Mouse (Mus musculus) left cerebral cortex, adult 2 months (tissue): Measurements from ENCODE around the gene Abcc12. TPM values are rescaled to one million over a fixed set of nuclear protein-coding genes. Genes with fewer than 3 reads are reported as not detected.

Experiments used
- DNase-seq, 2 experiments: peaks; one replicate each; pipeline ENCODE4 v3.0.0; 2021 to 2022; ENCODE audit warnings: low spot score in 2 of 2, mixed read lengths in 1 of 2; ENCODE audit errors: extremely low spot score in 1 of 2
- H3K27ac ChIP-seq: fragments of 200-600 bp; 2 replicates; pipeline ENCODE4 v1.8.1; 2022
- H3K4me3 ChIP-seq: fragments of 200-600 bp; 2 replicates; pipeline ENCODE4 v1.8.1; 2022
- CTCF ChIP-seq: fragments of 200-600 bp; IDR thresholded peaks from 2 replicates; pipeline ENCODE4 v1.8.1; 2022; ENCODE audit warnings: antibody characterized with exemption, mild to moderate bottlenecking, moderate library complexity
- intact Hi-C: fragments of 180-260 bp; cut with DNase I; formaldehyde crosslinking; loops from one replicate; pipeline ENCODE4 v1.15.1; 2025
- long read RNA-seq, 2 experiments: library from polyadenylated mRNA; stranded (forward); transcript quantifications; one replicate each; pipeline ENCODE4 v2.0.0; 2021; ENCODE audit warnings: borderline mapping rate in 2 of 2
- total RNA-seq, 2 experiments: library from RNA; stranded (reverse); gene quantifications; 2 replicates each; pipeline ENCODE4 v1.2.3; 2021

Gene Abcc12
- total RNA-seq, result under 1 TPM; 0.23 to 0.42 TPM
- long read RNA-seq, experiment 1, partial matches to known transcripts, result 0 of 1 reads
- long read RNA-seq, experiment 1, other reads (novel, unspliced or antisense), result 1 of 1 reads
- long read RNA-seq, experiment 2, result 0 reads

- Histone ChIP-seq H3K4me3 (no peak within 1 kb of the TSS), H3K27ac (peak within 1 kb of the TSS; percentile 28; the same call in 1 of the 2 replicates)
- TF ChIP-seq CTCF, result no peak
- intact Hi-C loops, result no loop called here
- DNase-seq, result no peak
Observed at GRCm38 (mm10) chr8:86580458-86580857, at the start of gene Abcc12. Gene Abcc12, minus strand, starts transcription at chr8:86580686.

GRCm38 (mm10) chr8:86630212-86630611 lies 49.7 kb upstream of the Abcc12 start:
- DNase-seq, result no peak
- intact Hi-C loops, result no loop called here

GRCm38 (mm10) chr8:86624915-86625314 lies 44.4 kb upstream of the Abcc12 start:
- DNase-seq, result no peak
- intact Hi-C loops, result no loop called here
- Histone ChIP-seq H3K4me3 (peak overlapping the region; percentile 90), H3K27ac (no peak overlapping the region)
- TF ChIP-seq CTCF, result no peak

More at GRCm38 (mm10) chr8:86630212-86630611, 49.7 kb upstream of the Abcc12 start:
- H3K27ac ChIP-seq, result no peak overlapping the region
- TF ChIP-seq CTCF, result no peak
- no peak overlapping the region for H3K4me3 ChIP-seq

GRCm38 (mm10) chr8:86623911-86624731 lies 43.6 kb upstream of the Abcc12 start, which contains the start of gene Lonp2:
Gene Lonp2, plus strand, starts transcription at chr8:86624043.
- intact Hi-C loops, result loop anchor here (1.0 kb wide), 1 partner anchor 260 kb away; no protein-coding TSS in a partner anchor
- Histone ChIP-seq H3K4me3 (peak within 1 kb of the TSS; percentile 90), H3K27ac (peak within 1 kb of the TSS; percentile 92)
- DNase-seq, result peak; percentile 98
- no peak for TF ChIP-seq CTCF

- H3K27ac ChIP-seq, result peak overlapping the region; percentile 92
- TF ChIP-seq CTCF, result no peak
- H3K4me3 ChIP-seq, result peak overlapping the region; percentile 90
- DNase-seq, result no peak
- intact Hi-C loops, result loop anchor here (1.0 kb wide), 1 partner anchor 261 kb away; no protein-coding TSS in a partner anchor
Observed at GRCm38 (mm10) chr8:86623551-86623910, 43.0 kb upstream of the Abcc12 start.

GRCm38 (mm10) chr8:86617759-86618387 lies 37.4 kb upstream of the Abcc12 start:
- no peak overlapping the region for H3K27ac ChIP-seq
- TF ChIP-seq CTCF, result no peak
- intact Hi-C loops, result no loop called here
- H3K4me3 ChIP-seq, result no peak overlapping the region
- no peak for DNase-seq

- no peak for TF ChIP-seq CTCF
- intact Hi-C loops, result no loop called here
- Histone ChIP-seq H3K27ac (no peak overlapping the region), H3K4me3 (no peak overlapping the region)
- no peak for DNase-seq
Observed at GRCm38 (mm10) chr8:86615095-86615769, 34.7 kb upstream of the Abcc12 start.

GRCm38 (mm10) chr8:86613798-86614197 lies 33.3 kb upstream of the Abcc12 start:
- H3K4me3 ChIP-seq, result no peak overlapping the region
- DNase-seq, result no peak
- no peak for TF ChIP-seq CTCF
- intact Hi-C loops, result no loop called here
- H3K27ac ChIP-seq, result no peak overlapping the region

- intact Hi-C loops, result no loop called here
- no peak for TF ChIP-seq CTCF
- DNase-seq, result no peak
- H3K4me3 ChIP-seq, result no peak overlapping the region
- H3K27ac ChIP-seq, result no peak overlapping the region
Observed at GRCm38 (mm10) chr8:86604676-86605075, 24.2 kb upstream of the Abcc12 start.

- no peak overlapping the region for H3K27ac ChIP-seq
- no peak for DNase-seq
- no peak for TF ChIP-seq CTCF
- intact Hi-C loops, result no loop called here
- H3K4me3 ChIP-seq, result no peak overlapping the region
Observed at GRCm38 (mm10) chr8:86603174-86603573, 22.7 kb upstream of the Abcc12 start.

- Histone ChIP-seq H3K27ac (no peak overlapping the region), H3K4me3 (no peak overlapping the region)
- TF ChIP-seq CTCF, result no peak
- intact Hi-C loops, result no loop called here
- no peak for DNase-seq
Observed at GRCm38 (mm10) chr8:86600311-86600710, 19.8 kb upstream of the Abcc12 start.

- Histone ChIP-seq H3K27ac (no peak overlapping the region), H3K4me3 (no peak overlapping the region)
- DNase-seq, result no peak
- intact Hi-C loops, result no loop called here
- no peak for TF ChIP-seq CTCF
Observed at GRCm38 (mm10) chr8:86599299-86599698, 18.8 kb upstream of the Abcc12 start.
